Mouse (Mus musculus): ENCODE data around the gene Pltp.
A peak's percentile ranks its signal among the peaks of the same experiment; 100 is the strongest.

- TF ChIP-seq CTCF (IDR thresholded peaks at IDR 0.05; ENCODE audit: low read depth) (peak; percentile 13; the same call in 1 of the 2 replicates), EP300 (IDR thresholded peaks at IDR 0.05; ENCODE audit: low read depth) (no peak)
Measured at GRCm38 (mm10) chr2:164834531-164834930, 23.0 kb downstream of the Pltp start.
